Mouse (Mus musculus): ENCODE measurements around the gene Zfp639. TPM values are rescaled to one million over a fixed set of nuclear protein-coding genes. Genes with fewer than 3 reads are reported as not detected.
A peak's percentile ranks its signal among the peaks of the same experiment; 100 is the strongest.

Zfp639 gene
- polyA plus RNA-seq, 1 experiment from 2014 or later, result 69.7 TPM

GRCm38 (mm10) chr3:32500346-32500745, 9.7 kb upstream of the Zfp639 start:
- no peak for DNase-seq (ENCODE audit: low read depth, low spot score)

GRCm38 (mm10) chr3:32505841-32506240, 4.2 kb upstream of the Zfp639 start:
- POLR2A ChIA-PET, result interaction anchor here (0.9 to 1.4 kb wide), 3 partner anchors 10 to 172 kb away, joined by 3 to 4 read pairs (median 3); no protein-coding TSS in a partner anchor

More at GRCm38 (mm10) chr3:32500346-32500745, 9.7 kb upstream of the Zfp639 start:
- no peak for TF ChIP-seq CTCF (IDR thresholded peaks at IDR 0.05)
- in situ Hi-C loops (cut with MboI; ENCODE audit: low pct_unique_long_range_greater_than_20kb), result loop anchor here (10.0 kb wide), 3 partner anchors 46 to 706 kb away; partner anchors contain the start of gene Pik3ca
- POLR2A ChIA-PET, result no interaction called here
- CTCF ChIA-PET, result interaction anchor here (1.3 to 2.4 kb wide), 3 partner anchors 8 to 40 kb away, joined by 5 to 19 read pairs (median 6); partner anchors contain the start of gene Zfp639
- ATAC-seq, result no peak
- H3K27me3 ChIP-seq, result no peaks in the 10 kb centered on the region

GRCm38 (mm10) chr3:32506366-32507225, 3.5 kb upstream of the Zfp639 start:
- in situ Hi-C loops (cut with MboI; ENCODE audit: low pct_unique_long_range_greater_than_20kb), result loop anchor here (5.0 to 10.0 kb wide), 4 partner anchors 52 to 712 kb away; partner anchors contain the start of gene Pik3ca
- CTCF ChIA-PET, result interaction anchor here (1.0 to 5.2 kb wide), 6 partner anchors 8 to 173 kb away, joined by 3 to 60 read pairs (median 12); no protein-coding TSS in a partner anchor
- DNase-seq (ENCODE audit: low read depth, low spot score), result no peak
- ATAC-seq, result no peak
- TF ChIP-seq CTCF (IDR thresholded peaks at IDR 0.05), result no peak
- POLR2A ChIA-PET, result interaction anchor here (0.5 to 1.4 kb wide), 3 partner anchors 11 to 173 kb away, joined by 3 to 4 read pairs (median 4); no protein-coding TSS in a partner anchor
- no peaks in the 10 kb centered on the region for H3K27me3 ChIP-seq

More at GRCm38 (mm10) chr3:32505841-32506240, 4.2 kb upstream of the Zfp639 start:
- ATAC-seq (no peak), DNase-seq (ENCODE audit: low read depth, low spot score) (no peak)
- TF ChIP-seq CTCF (IDR thresholded peaks at IDR 0.05), result no peak
- CTCF ChIA-PET, result interaction anchor here (1.0 to 5.2 kb wide), 5 partner anchors 9 to 172 kb away, joined by 3 to 60 read pairs (median 4); no protein-coding TSS in a partner anchor
- no peaks in the 10 kb centered on the region for H3K27me3 ChIP-seq
- in situ Hi-C loops (cut with MboI; ENCODE audit: low pct_unique_long_range_greater_than_20kb), result loop anchor here (5.0 to 10.0 kb wide), 4 partner anchors 51 to 711 kb away; partner anchors contain the start of gene Pik3ca

GRCm38 (mm10) chr3:32508666-32509324, 1.3 kb upstream of the Zfp639 start:
- CTCF ChIA-PET, result interaction anchor here (0.7 to 5.2 kb wide), 32 partner anchors 10 to 475 kb away, joined by 3 to 60 read pairs (median 4); no protein-coding TSS in a partner anchor
- ATAC-seq (no peak), DNase-seq (ENCODE audit: low read depth, low spot score) (no peak)
- TF ChIP-seq CTCF (IDR thresholded peaks at IDR 0.05), result peak; percentile 98
- in situ Hi-C loops (cut with MboI; ENCODE audit: low pct_unique_long_range_greater_than_20kb), result loop anchor here (5.0 to 10.0 kb wide), 4 partner anchors 54 to 714 kb away; partner anchors contain the start of gene Pik3ca
- POLR2A ChIA-PET, result interaction anchor here (1.1 kb wide), 1 partner anchor 48 kb away, joined by 7 read pairs; no protein-coding TSS in a partner anchor
- no peaks in the 10 kb centered on the region for H3K27me3 ChIP-seq

- ChIA-PET CTCF (interaction anchor here (1.3 to 4.1 kb wide), 6 partner anchors 11 to 179 kb away, joined by 3 to 31 read pairs (median 4); no protein-coding TSS in a partner anchor), POLR2A (interaction anchor here (1.5 to 2.2 kb wide), 2 partner anchors 9 to 19 kb away, joined by 3 to 6 read pairs; partner anchors contain the start of gene Mfn1)
- in situ Hi-C loops (cut with MboI; ENCODE audit: low pct_unique_long_range_greater_than_20kb), result no loop called here
- ATAC-seq (peak; percentile 91), DNase-seq (ENCODE audit: low read depth, low spot score) (peak; percentile 89)
- TF ChIP-seq CTCF (IDR thresholded peaks at IDR 0.05), result peak; percentile 95
- no peaks in the 10 kb centered on the region for H3K27me3 ChIP-seq
These were observed 524 bp downstream of the Zfp639 start for GRCm38 (mm10) chr3:32510375-32511190.

GRCm38 (mm10) chr3:32511191-32511550, 1.1 kb downstream of the Zfp639 start:
- ChIA-PET POLR2A (interaction anchor here (1.5 to 2.2 kb wide), 2 partner anchors 9 to 19 kb away, joined by 3 to 6 read pairs; partner anchors contain the start of gene Mfn1), CTCF (interaction anchor here (1.3 to 4.1 kb wide), 4 partner anchors 12 to 180 kb away, joined by 3 to 31 read pairs (median 8); no protein-coding TSS in a partner anchor)
- no peak for ATAC-seq
- H3K27me3 ChIP-seq, result no peaks in the 10 kb centered on the region
- DNase-seq (ENCODE audit: low read depth, low spot score), result no peak
- no peak for TF ChIP-seq CTCF (IDR thresholded peaks at IDR 0.05)
- in situ Hi-C loops (cut with MboI; ENCODE audit: low pct_unique_long_range_greater_than_20kb), result no loop called here

- in situ Hi-C loops (cut with MboI; ENCODE audit: low pct_unique_long_range_greater_than_20kb), result no loop called here
- POLR2A ChIA-PET, result interaction anchor here (1.2 to 1.4 kb wide), 2 partner anchors 17 to 179 kb away, joined by 4 to 5 read pairs; partner anchors contain the start of gene Mfn1
- no peaks in the 10 kb centered on the region for H3K27me3 ChIP-seq
- CTCF ChIA-PET, result interaction anchor here (1.0 to 3.3 kb wide), 6 partner anchors 10 to 182 kb away, joined by 3 to 13 read pairs (median 4); no protein-coding TSS in a partner anchor
- no peak for TF ChIP-seq CTCF (IDR thresholded peaks at IDR 0.05)
- ATAC-seq (no peak), DNase-seq (ENCODE audit: low read depth, low spot score) (no peak)
These were observed 2.7 kb downstream of the Zfp639 start for GRCm38 (mm10) chr3:32512686-32513284.

- ATAC-seq (no peak), DNase-seq (ENCODE audit: low read depth, low spot score) (no peak)
- in situ Hi-C loops (cut with MboI; ENCODE audit: low pct_unique_long_range_greater_than_20kb), result no loop called here
- TF ChIP-seq CTCF (IDR thresholded peaks at IDR 0.05), result no peak
- CTCF ChIA-PET, result interaction anchor here (1.0 to 3.3 kb wide), 5 partner anchors 9 to 180 kb away, joined by 3 to 13 read pairs (median 5); no protein-coding TSS in a partner anchor
- POLR2A ChIA-PET, result interaction anchor here (1.2 to 1.4 kb wide), 2 partner anchors 16 to 180 kb away, joined by 4 to 5 read pairs; partner anchors contain the start of gene Mfn1
- H3K27me3 ChIP-seq, result no peaks in the 10 kb centered on the region
These were observed 3.5 kb downstream of the Zfp639 start for GRCm38 (mm10) chr3:32513528-32513927.

- CTCF ChIA-PET, result no interaction called here
- H3K27me3 ChIP-seq, result no peaks in the 10 kb centered on the region
- no peak for DNase-seq (ENCODE audit: low read depth, low spot score)
- TF ChIP-seq CTCF (IDR thresholded peaks at IDR 0.05), result no peak
- POLR2A ChIA-PET, result no interaction called here
- in situ Hi-C loops (cut with MboI; ENCODE audit: low pct_unique_long_range_greater_than_20kb), result no loop called here
- ATAC-seq, result no peak
These were observed 17.1 kb downstream of the Zfp639 start for GRCm38 (mm10) chr3:32527181-32527580.
